Mouse (Mus musculus) thymus, adult 2 months (tissue): ENCODE results near the gene Exosc5. TPM values are rescaled to one million over a fixed set of nuclear protein-coding genes. Genes with fewer than 3 reads are reported as not detected.

Experiments
- DNase-seq: peaks from one replicate; pipeline ENCODE4 v3.0.0; 2021
- H3K27ac ChIP-seq: fragments of 200-500 bp; 2 replicates; pipeline ENCODE4 v1.5.1; 2012; ENCODE audit warnings: low read length, control low read depth; ENCODE audit not compliant: control insufficient read depth, insufficient read depth
- H3K27me3 ChIP-seq: fragments of 200-500 bp; 2 replicates; pipeline ENCODE4 v1.6.1; 2012; ENCODE audit warnings: mild to moderate bottlenecking, low read length, moderate library complexity, mixed read lengths; ENCODE audit not compliant: control insufficient read depth, insufficient read depth
- H3K36me3 ChIP-seq: fragments of 200-500 bp; 2 replicates; pipeline ENCODE4 v1.6.1; 2012; ENCODE audit warnings: mild to moderate bottlenecking, low read length, moderate library complexity; ENCODE audit not compliant: control insufficient read depth, insufficient read depth
- H3K4me1 ChIP-seq: fragments of 200-500 bp; replicated peaks from 2 replicates; pipeline ENCODE4 v1.6.1; 2012; ENCODE audit warnings: low read length; ENCODE audit not compliant: control insufficient read depth, insufficient read depth
- H3K4me3 ChIP-seq: fragments of 200-500 bp; 2 replicates; pipeline ENCODE4 v1.5.1; 2012; ENCODE audit warnings: mild to moderate bottlenecking, low read length, control low read depth, moderate library complexity; ENCODE audit not compliant: control insufficient read depth, insufficient read depth
- CTCF ChIP-seq: fragments of 200-500 bp; IDR thresholded peaks from 2 replicates; pipeline ENCODE4 v1.5.1; 2012; ENCODE audit warnings: mild to moderate bottlenecking, control low read depth, low read length, moderate library complexity, borderline replicate concordance; ENCODE audit not compliant: control insufficient read depth, poor library complexity, insufficient read depth; ENCODE audit errors: extremely low read depth
- POLR2A ChIP-seq: fragments of 200-500 bp; IDR thresholded peaks from 2 replicates; pipeline ENCODE4 v1.6.1; 2012; ENCODE audit warnings: mild to moderate bottlenecking, low read length, control low read depth, moderate library complexity; ENCODE audit not compliant: control insufficient read depth, poor library complexity, insufficient read depth; ENCODE audit errors: extremely low read depth
- WGBS: fragments of 180-500 bp; shearing (Covaris S2); methylation state at CpG from one replicate; pipeline ENCODE4 v1.1.7; 2018; 5-methylcytosine and 5-hydroxymethylcytosine counted together
- polyA plus RNA-seq: library from polyadenylated mRNA; depleted of rRNA; stranded (reverse); fragments of >200 nt; gene quantifications from 2 replicates; pipeline ENCODE4 v1.2.3, GENCODE M21; 2012

Exosc5 gene
- polyA plus RNA-seq, 1 experiment: 146 TPM

GRCm38 (mm10) chr7:25669631-25670030 is 10.7 kb downstream of the Exosc5 start:
- Histone ChIP-seq H3K27me3 (no peaks in the 10 kb centered on the region; the same call in 1 of the 2 replicates), H3K36me3 (peaks cover 33% of the 10 kb centered on the region), H3K27ac (no peak overlapping the region), H3K4me3 (no peak overlapping the region), H3K4me1 (peaks cover 5% of the 10 kb centered on the region)
- WGBS: 92% methylated on average over 9 of the region's 9 CpGs
- TF ChIP-seq POLR2A: no peak
- TF ChIP-seq CTCF: no peak
- DNase-seq: no peak

DNA sequence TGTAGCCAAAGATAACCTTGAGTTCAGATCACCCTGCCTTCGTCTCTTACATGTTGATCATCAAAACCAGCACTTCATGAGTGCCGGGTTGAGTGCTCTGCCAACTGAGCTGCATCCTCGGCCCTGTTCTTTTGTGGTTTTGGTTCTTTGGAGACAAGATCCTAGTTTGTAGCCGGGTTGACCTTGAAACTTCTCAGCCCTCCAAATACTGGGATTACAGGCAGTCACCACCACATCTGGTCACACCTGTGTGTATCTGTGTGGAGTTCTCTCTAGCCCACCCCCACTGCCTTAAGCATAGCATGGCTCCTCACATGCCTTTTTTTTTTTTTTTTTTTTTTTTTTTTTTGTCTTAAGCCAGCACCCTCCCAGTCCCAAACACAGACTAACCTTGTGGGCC is 11.1 kb downstream of the Exosc5 start:
- Histone ChIP-seq H3K4me1 (peaks cover 10% of the 10 kb centered on the region), H3K27ac (no peak overlapping the region), H3K4me3 (no peak overlapping the region), H3K27me3 (no peaks in the 10 kb centered on the region; the same call in 1 of the 2 replicates), H3K36me3 (peaks cover 30% of the 10 kb centered on the region)
- no peak for DNase-seq
- TF ChIP-seq CTCF (no peak), POLR2A (no peak)
- WGBS: 96% methylated on average over 4 of the region's 4 CpGs

- TF ChIP-seq CTCF: no peak
- 95% methylated on average over 2 of the region's 2 CpGs for WGBS
- Histone ChIP-seq H3K27me3 (no peaks in the 10 kb centered on the region; the same call in 1 of the 2 replicates), H3K36me3 (peaks cover 14% of the 10 kb centered on the region), H3K4me3 (no peak overlapping the region), H3K4me1 (peaks cover 10% of the 10 kb centered on the region), H3K27ac (no peak overlapping the region)
- no peak for DNase-seq
These were observed 12.7 kb downstream of the Exosc5 start for GRCm38 (mm10) chr7:25671686-25672085.

GRCm38 (mm10) chr7:25672442-25672841 is 13.5 kb downstream of the Exosc5 start:
- no peak for DNase-seq
- H3K4me3 ChIP-seq: no peak overlapping the region
- TF ChIP-seq CTCF: no peak
- no peak for TF ChIP-seq POLR2A
- H3K36me3 ChIP-seq: peaks cover 11% of the 10 kb centered on the region
- H3K4me1 ChIP-seq: peaks cover 10% of the 10 kb centered on the region
- no peak overlapping the region for H3K27ac ChIP-seq
- no peaks in the 10 kb centered on the region; the same call in 1 of the 2 replicates for H3K27me3 ChIP-seq
- WGBS: 68% methylated on average over 4 of the region's 4 CpGs

GRCm38 (mm10) chr7:25674297-25674696 is 15.3 kb downstream of the Exosc5 start:
- Histone ChIP-seq H3K36me3 (no peaks in the 10 kb centered on the region), H3K4me1 (peaks cover 12% of the 10 kb centered on the region), H3K27ac (no peak overlapping the region), H3K4me3 (peak overlapping the region; percentile 26; the same call in 1 of the 2 replicates), H3K27me3 (no peaks in the 10 kb centered on the region; the same call in 1 of the 2 replicates)
- TF ChIP-seq CTCF (no peak), POLR2A (no peak)
- DNase-seq: no peak
- 8% methylated on average over 9 of the region's 9 CpGs for WGBS

DNA sequence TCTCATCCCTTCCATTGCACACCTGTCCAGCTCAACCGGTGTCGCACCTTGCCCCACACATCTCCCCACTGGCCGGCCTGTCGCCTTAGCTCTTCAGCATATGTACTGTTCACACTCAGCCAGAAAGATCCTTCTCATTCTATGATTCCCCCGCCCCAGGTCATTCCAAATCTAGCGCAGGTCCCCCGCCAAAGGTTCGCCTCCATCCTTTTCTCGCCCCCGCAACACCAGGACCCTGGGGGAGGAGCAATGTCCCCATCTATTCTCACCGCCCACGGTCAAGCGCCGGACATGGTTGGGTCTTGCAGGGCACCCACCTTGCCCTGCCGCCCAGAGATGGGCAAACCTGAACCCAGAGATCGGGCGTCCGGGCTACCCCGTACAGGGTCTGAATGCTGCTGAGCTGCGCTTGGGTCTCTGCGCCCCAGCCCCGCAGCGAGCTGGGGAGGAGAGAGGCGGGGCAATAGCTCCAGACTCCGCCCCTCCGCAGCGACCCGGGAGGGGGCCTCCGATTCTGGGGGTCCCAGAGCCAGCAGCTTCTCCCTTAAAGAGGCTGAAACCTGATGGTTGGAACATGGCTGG is 15.8 kb downstream of the Exosc5 start, which contains the start of gene Tmem91:
Gene Tmem91, minus strand, starts transcription at position 448 of the 582 bp plus-strand sequence.
- H3K27me3 ChIP-seq: no peaks in the 10 kb centered on the region; the same call in 1 of the 2 replicates
- no peak for TF ChIP-seq CTCF
- TF ChIP-seq POLR2A: no peak
- peak within 1 kb of the TSS; percentile 26 for H3K4me3 ChIP-seq
- H3K27ac ChIP-seq: no peak within 1 kb of the TSS
- DNase-seq: peak; percentile 31
- no peaks in the 10 kb centered on the region for H3K36me3 ChIP-seq
- peaks cover 12% of the 10 kb centered on the region for H3K4me1 ChIP-seq
- 1% methylated on average over 29 of the region's 29 CpGs for WGBS

- DNase-seq: no peak
- Histone ChIP-seq H3K27ac (no peak overlapping the region), H3K36me3 (no peaks in the 10 kb centered on the region), H3K27me3 (no peaks in the 10 kb centered on the region; the same call in 1 of the 2 replicates), H3K4me1 (peaks cover 15% of the 10 kb centered on the region), H3K4me3 (no peak overlapping the region)
- 75% methylated on average over 6 of the region's 6 CpGs for WGBS
- no peak for TF ChIP-seq CTCF
- no peak for TF ChIP-seq POLR2A
These were observed 16.4 kb downstream of the Exosc5 start for GRCm38 (mm10) chr7:25675405-25675804.
